Mouse (Mus musculus) layer of hippocampus, adult 2 months (tissue): Measurements from ENCODE around the gene Ciita. TPM values are rescaled to one million over a fixed set of nuclear protein-coding genes. Genes with fewer than 3 reads are reported as not detected.

ENCODE experiments used
- DNase-seq, 2 experiments: peaks; one replicate each; pipeline ENCODE4 v3.0.0; 2022; ENCODE audit warnings: low spot score in 2 of 2
- H3K27ac ChIP-seq: fragments of 200-600 bp; 2 replicates; pipeline ENCODE4 v1.8.1; 2022
- H3K4me3 ChIP-seq: fragments of 200-600 bp; 2 replicates; pipeline ENCODE4 v1.8.1; 2022; ENCODE audit warnings: mild to moderate bottlenecking
- CTCF ChIP-seq: fragments of 200-600 bp; conservative IDR thresholded peaks from 2 replicates; pipeline ENCODE4 v1.8.1; 2022; ENCODE audit warnings: antibody characterized with exemption, mild to moderate bottlenecking, moderate library complexity
- total RNA-seq, 2 experiments: library from RNA; stranded (reverse); gene quantifications; 2 replicates each; pipeline ENCODE4 v1.2.3; 2021

Ciita gene
- total RNA-seq, 2 experiments from 2014 or later, result 0.27 TPM; not detected in 1

GRCm38 (mm10) chr16:10534567-10534966 lies 54.7 kb downstream of the Ciita start:
- no peak for DNase-seq
- TF ChIP-seq CTCF, result no peak
- Histone ChIP-seq H3K27ac (no peak overlapping the region), H3K4me3 (no peak overlapping the region)

GRCm38 (mm10) chr16:10536323-10536722 lies 56.5 kb downstream of the Ciita start:
- DNase-seq, result no peak
- TF ChIP-seq CTCF, result no peak
- no peak overlapping the region for H3K27ac ChIP-seq
- H3K4me3 ChIP-seq, result no peak overlapping the region

- DNase-seq, result no peak
- H3K4me3 ChIP-seq, result no peak overlapping the region
- no peak for TF ChIP-seq CTCF
- H3K27ac ChIP-seq, result no peak overlapping the region
Observed at GRCm38 (mm10) chr16:10536961-10537360, 57.1 kb downstream of the Ciita start.

GRCm38 (mm10) chr16:10540763-10541597 lies 61.1 kb downstream of the Ciita start:
- TF ChIP-seq CTCF, result peak; percentile 31
- DNase-seq, result no peak
- peak overlapping the region; percentile 95 for H3K27ac ChIP-seq
- peak overlapping the region; percentile 83 for H3K4me3 ChIP-seq

- TF ChIP-seq CTCF, result no peak
- Histone ChIP-seq H3K27ac (peak overlapping the region; percentile 95), H3K4me3 (peak overlapping the region; percentile 83)
- DNase-seq, result no peak
Observed at GRCm38 (mm10) chr16:10541598-10541930, 61.7 kb downstream of the Ciita start.

- peak overlapping the region; percentile 95 for H3K27ac ChIP-seq
- DNase-seq, result no peak
- H3K4me3 ChIP-seq, result peak overlapping the region; percentile 83
- TF ChIP-seq CTCF, result no peak
Observed at GRCm38 (mm10) chr16:10542266-10542665, 62.4 kb downstream of the Ciita start.

- peak; percentile 94 to 98 for DNase-seq
- peak; percentile 35; the same call in 1 of the 2 replicates for TF ChIP-seq CTCF
- peak within 1 kb of the TSS; percentile 83 for H3K4me3 ChIP-seq
- H3K27ac ChIP-seq, result peak within 1 kb of the TSS; percentile 95
Observed at GRCm38 (mm10) chr16:10542698-10543365, 63.0 kb downstream of the Ciita start, which contains the start of gene Dexi. Gene Dexi, minus strand, starts transcription at chr16:10543054.

GRCm38 (mm10) chr16:10544995-10545622 lies 65.2 kb downstream of the Ciita start, which contains the start of gene Clec16a:
Gene Clec16a, plus strand, starts transcription at chr16:10545339.
- no peak for TF ChIP-seq CTCF
- DNase-seq, result peak; percentile 96 to 97
- H3K27ac ChIP-seq, result peak within 1 kb of the TSS; percentile 91
- H3K4me3 ChIP-seq, result peak within 1 kb of the TSS; percentile 88

GRCm38 (mm10) chr16:10546865-10547264 lies 67.0 kb downstream of the Ciita start:
- Histone ChIP-seq H3K4me3 (peak overlapping the region; percentile 88; the same call in 1 of the 2 replicates), H3K27ac (0 out of 2 replicates have a peak overlapping the region, but pooled peaks have one; percentile 20)
- no peak for DNase-seq
- no peak for TF ChIP-seq CTCF

GRCm38 (mm10) chr16:10548938-10549337 lies 69.1 kb downstream of the Ciita start:
- Histone ChIP-seq H3K27ac (peak overlapping the region; percentile 85), H3K4me3 (no peak overlapping the region; the same call in 1 of the 2 replicates)
- DNase-seq, result no peak
- TF ChIP-seq CTCF, result no peak

- Histone ChIP-seq H3K4me3 (no peak overlapping the region), H3K27ac (peak overlapping the region; percentile 85)
- peak; percentile 44 to 74 for DNase-seq
- TF ChIP-seq CTCF, result no peak
Observed at GRCm38 (mm10) chr16:10549600-10549999, 69.7 kb downstream of the Ciita start.

GRCm38 (mm10) chr16:10551592-10551991 lies 71.7 kb downstream of the Ciita start:
- H3K27ac ChIP-seq, result no peak overlapping the region
- no peak overlapping the region for H3K4me3 ChIP-seq
- no peak for TF ChIP-seq CTCF
- no peak for DNase-seq

GRCm38 (mm10) chr16:10553858-10554257 lies 74.0 kb downstream of the Ciita start:
- DNase-seq, result no peak
- H3K27ac ChIP-seq, result no peak overlapping the region
- no peak overlapping the region for H3K4me3 ChIP-seq
- no peak for TF ChIP-seq CTCF
